Mouse (Mus musculus): Measurements from ENCODE around the gene Tmem215. TPM values are rescaled to one million over a fixed set of nuclear protein-coding genes. Genes with fewer than 3 reads are reported as not detected.

Tmem215 gene
- total RNA-seq, 2 experiments from 2014 or later = 16.5 to 21.1 TPM

Other genes starting within 250 kb of the Tmem215 start
- gene Ddx58, start 232.4 kb upstream of the Tmem215 start, total RNA-seq (2021) = 1 to 10 TPM; 3.1 to 5.1 TPM
- 10 to 100 TPM; 10.5 to 11.6 TPM for gene Smim27, start 202.6 kb upstream of the Tmem215 start, total RNA-seq (2021)
- gene Topors, start 202.3 kb upstream of the Tmem215 start, total RNA-seq (2021) = 10 to 100 TPM; 16.6 to 18.5 TPM
- gene Ndufb6, start 192.8 kb upstream of the Tmem215 start, total RNA-seq (2021) = 100 to 1,000 TPM; 207 to 219 TPM
- 10 to 100 TPM; 26.1 to 27.6 TPM for gene Aptx, start 231.0 kb downstream of the Tmem215 start, total RNA-seq (2021)
- gene Dnaja1, start 250.0 kb downstream of the Tmem215 start, total RNA-seq (2021) = 100 to 1,000 TPM; 314 to 324 TPM

Measured in left cerebral cortex, postnatal 14 days (tissue).